Mouse (Mus musculus): ENCODE results near the gene Fbxo11. TPM values are rescaled to one million over a fixed set of nuclear protein-coding genes. Genes with fewer than 3 reads are reported as not detected.
A peak's percentile ranks its signal among the peaks of the same experiment; 100 is the strongest.
"Not testable (repeated sequence)": the region's sequence is repeated elsewhere in the genome, so short reads cannot be mapped to it uniquely, and the experiment has no call there.

Gene Fbxo11
- polyA plus RNA-seq, 1 experiment from 2014 or later: 19.4 TPM

DNA sequence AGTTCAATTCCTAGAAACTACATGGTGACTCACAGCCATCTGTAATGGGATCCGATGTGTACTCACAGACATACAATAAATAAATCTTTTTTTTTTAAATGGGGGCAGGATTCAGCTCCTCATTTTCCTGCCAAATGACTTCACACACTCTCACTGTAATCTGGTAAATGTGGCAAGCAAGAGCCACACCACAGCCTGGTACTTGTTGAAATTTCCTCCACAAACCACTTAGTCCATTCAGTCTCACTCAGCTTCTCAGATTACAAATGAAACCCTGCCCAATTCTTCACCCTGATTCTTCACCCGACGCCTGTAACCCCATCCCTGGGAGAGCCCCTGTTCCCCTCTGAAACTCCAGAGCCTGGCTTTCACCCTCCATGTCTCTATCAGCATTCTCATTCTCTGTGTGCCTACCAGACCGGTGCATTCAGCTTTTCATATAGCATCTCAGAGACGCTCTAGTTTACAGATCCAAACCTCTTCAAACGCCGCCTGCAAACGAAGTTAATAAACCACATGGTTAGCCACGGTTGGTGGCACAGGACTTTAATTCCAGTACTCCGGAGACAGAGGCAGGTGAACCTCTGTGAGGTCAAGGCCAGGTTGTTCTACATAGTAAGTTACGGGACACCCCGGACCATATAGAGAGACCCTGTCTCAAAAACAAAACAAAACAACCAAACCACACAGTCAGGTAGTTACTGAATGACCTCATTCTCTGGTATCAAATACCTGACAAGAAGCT lies 107.8 kb downstream of the Fbxo11 start:
- H3K9ac ChIP-seq: no peak overlapping the region
- no peak overlapping the region for H3K27ac ChIP-seq
- H3K4me1 ChIP-seq: no peaks in the 10 kb centered on the region
- ATAC-seq (ENCODE audit: insufficient number of reproducible peaks, insufficient read depth, low FRiP score, low TSS enrichment, low read depth): no peak
- no peak overlapping the region for H3K4me2 ChIP-seq
- no peaks in the 10 kb centered on the region for H3K9me3 ChIP-seq
- H3K4me3 ChIP-seq: no peak overlapping the region
- 66% methylated on average over 12 of the region's 12 CpGs for WGBS
- no peaks in the 10 kb centered on the region for H3K27me3 ChIP-seq
- no peaks in the 10 kb centered on the region for H3K36me3 ChIP-seq

DNA sequence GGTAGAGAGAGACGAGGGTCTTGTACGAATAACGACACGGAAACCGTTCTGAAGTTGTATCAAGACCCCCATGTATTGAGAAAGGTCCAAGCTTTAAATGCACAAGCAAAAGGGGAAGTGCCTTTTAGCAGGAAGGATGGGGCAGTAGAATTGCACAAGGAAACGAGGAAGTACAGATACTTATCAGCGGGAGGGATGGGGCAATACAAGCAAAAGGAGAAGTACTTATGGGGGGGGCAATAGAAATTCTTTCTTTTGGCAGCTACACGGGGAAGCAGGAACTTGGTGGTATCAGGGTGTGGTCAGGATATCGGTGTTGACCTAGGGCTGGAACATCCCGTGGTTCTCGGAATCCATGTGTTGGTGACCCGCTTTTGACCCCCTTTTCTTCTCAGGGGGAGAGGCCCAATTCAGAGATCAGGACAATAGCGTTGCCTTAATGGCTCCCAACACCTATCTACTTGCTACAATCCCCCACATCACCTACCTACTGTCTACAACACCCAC lies 110.4 kb downstream of the Fbxo11 start:
- 92% methylated on average over 13 of the region's 13 CpGs for WGBS
- H3K9ac ChIP-seq; H3K4me3 ChIP-seq; ATAC-seq (ENCODE audit: insufficient number of reproducible peaks, insufficient read depth, low FRiP score, low TSS enrichment, low read depth); H3K27me3 ChIP-seq; H3K27ac ChIP-seq; H3K9me3 ChIP-seq; H3K4me1 ChIP-seq; H3K4me2 ChIP-seq; H3K36me3 ChIP-seq: not testable (repeated sequence)

DNA sequence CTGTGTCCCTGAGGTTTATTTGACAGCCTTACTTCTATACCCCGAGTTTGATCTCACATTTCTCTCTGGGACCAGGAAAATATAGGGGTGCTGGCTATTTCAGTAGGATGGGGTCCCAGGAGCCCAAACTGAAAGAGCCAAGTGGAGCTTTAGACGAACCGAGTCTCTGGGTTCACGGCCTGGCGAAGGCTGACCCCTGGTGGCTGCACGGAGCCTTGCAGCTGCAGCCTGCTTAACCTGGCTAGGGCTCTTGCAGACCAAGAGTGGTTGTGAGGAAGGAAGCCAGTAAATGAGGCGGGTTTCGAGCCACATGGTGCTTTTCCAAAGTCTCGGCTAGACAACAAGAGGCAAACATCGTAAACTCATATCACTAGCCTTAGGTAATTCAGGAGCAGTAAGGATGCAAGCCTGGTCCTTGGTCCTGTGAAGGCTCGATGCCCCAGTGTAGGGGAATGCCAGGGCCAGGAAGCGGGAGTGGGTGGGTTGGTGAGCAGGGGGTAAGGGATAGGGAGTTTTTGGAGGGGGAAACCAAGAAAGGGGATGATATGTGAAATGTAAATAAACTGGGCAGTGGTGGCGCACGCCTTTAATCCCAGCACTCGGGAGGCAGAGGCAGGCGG lies 116.0 kb downstream of the Fbxo11 start:
- no peak overlapping the region for H3K4me3 ChIP-seq
- no peaks in the 10 kb centered on the region for H3K9me3 ChIP-seq
- H3K27me3 ChIP-seq: no peaks in the 10 kb centered on the region
- H3K36me3 ChIP-seq: no peaks in the 10 kb centered on the region
- H3K9ac ChIP-seq: no peak overlapping the region
- 0 out of 2 replicates have a peak, but pooled peaks have one; percentile 56 for ATAC-seq (ENCODE audit: insufficient number of reproducible peaks, insufficient read depth, low FRiP score, low TSS enrichment, low read depth)
- H3K4me1 ChIP-seq: no peaks in the 10 kb centered on the region
- 42% methylated on average over 16 of the region's 16 CpGs for WGBS
- no peak overlapping the region for H3K27ac ChIP-seq
- H3K4me2 ChIP-seq: no peak overlapping the region

Other genes with a start within 250 kb of the Fbxo11 start
- not detected in 2 replicates for gene Rpl36-ps4, start 144.3 kb downstream of the Fbxo11 start, polyA plus RNA-seq (2015; fragmentation: Nextera tagmentation; extraction: Ambion mirVana)
- gene Msh6, start 90.2 kb downstream of the Fbxo11 start, polyA plus RNA-seq (2015; fragmentation: Nextera tagmentation; extraction: Ambion mirVana): 54.6 and 55.0 TPM in 2 replicates

Measured in embryonic facial prominence, embryonic 13.5 days (tissue).